Mouse (Mus musculus) small intestine, adult 2 months (tissue): ENCODE measurements at regions not wholly inside any gene's neighbourhood (a gene's known extent, or its start where the extent isn't known, plus 50 kb on each side); places are given as distances from the start of the nearest gene placed in this dataset.

ENCODE experiments used
- CTCF ChIP-seq: fragments of 200-500 bp; IDR thresholded peaks from 2 replicates; pipeline ENCODE4 v1.5.1; 2012; ENCODE audit warnings: low read depth, mild to moderate bottlenecking, control low read depth, inconsistent platforms, low read length, moderate library complexity, mixed read lengths; ENCODE audit not compliant: insufficient replicate concordance, insufficient read length; ENCODE audit errors: extremely low read depth
- POLR2A ChIP-seq: fragments of 200-500 bp; IDR thresholded peaks from 2 replicates; pipeline ENCODE4 v1.6.1; 2012; ENCODE audit warnings: low read depth, mild to moderate bottlenecking, control low read depth, inconsistent platforms, low read length, moderate library complexity

- TF ChIP-seq CTCF (no peak), POLR2A (no peak)
These were observed 527.1 kb downstream of the Ppargc1a start for GRCm38 (mm10) chr5:51040463-51040862.
